Mouse (Mus musculus): Measurements from ENCODE around the gene Adam30.

DNA sequence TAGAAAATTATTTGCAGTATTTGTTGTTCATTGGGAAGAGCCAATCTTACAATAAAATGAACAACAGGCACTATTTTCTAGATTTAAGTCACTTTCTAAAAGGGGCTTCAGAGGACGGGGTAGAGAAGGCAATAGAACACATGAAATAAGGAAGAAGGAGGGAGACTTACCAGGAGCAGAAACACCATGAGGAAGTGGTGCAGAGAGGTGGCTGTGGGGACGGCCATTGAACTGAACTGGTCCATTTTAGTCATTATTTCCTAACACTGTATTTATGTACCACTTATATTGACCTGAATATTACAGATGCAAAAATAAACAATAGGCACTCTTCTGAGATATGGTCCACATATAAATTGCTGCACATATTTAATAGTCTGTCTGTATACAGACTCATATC, 3.4 kb upstream of the Adam30 start:
- TF ChIP-seq CTCF (IDR thresholded peaks at IDR 0.05; ENCODE audit: low read depth, low read length) (no peak), POLR2A (IDR thresholded peaks at IDR 0.05; ENCODE audit: borderline replicate concordance, low read depth, low read length) (no peak)
